Comparison of ENCODE assay signal across 8 mouse cellular contexts in the genomic region with DNA sequence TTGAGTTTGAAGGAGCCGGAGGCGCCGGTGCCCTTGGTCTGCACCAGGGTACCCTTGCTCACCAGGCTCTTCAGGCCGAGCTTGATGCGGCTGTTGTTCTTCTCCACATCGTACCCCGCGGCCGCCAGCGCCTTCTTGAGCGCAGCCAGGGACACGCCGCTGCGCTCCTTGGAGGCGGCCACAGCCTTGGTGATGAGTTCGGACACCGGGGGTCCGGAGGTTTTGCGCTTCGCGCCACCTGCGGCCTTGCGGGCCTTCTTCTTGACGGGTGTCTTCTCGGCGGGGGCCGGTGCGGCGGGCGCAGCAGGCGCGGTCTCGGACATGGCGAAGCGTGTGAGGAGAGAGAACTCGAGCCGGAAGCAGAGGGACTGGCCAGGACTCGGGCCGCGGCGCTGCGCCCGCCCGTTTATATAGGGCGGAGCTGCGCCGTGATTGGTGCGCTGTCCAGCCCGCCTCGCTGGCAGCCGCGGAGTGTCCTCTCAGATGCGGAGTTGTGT. TPM values are rescaled to one million over a fixed set of nuclear protein-coding genes. Genes with fewer than 3 reads are reported as not detected.
DNase-seq lines count a peak whose midpoint lies in the region; ATAC-seq and TF ChIP-seq lines count a peak whose summit lies in the region.
"Not testable (repeated sequence)": the region's sequence is repeated elsewhere in the genome, so short reads cannot be mapped to it uniquely, and the experiment has no call there.

Hist1h1e (minus strand) TSS at position 384 of the 497 bp plus-strand sequence.

- TF ChIP-seq EP300 in heart, postnatal 0 days (IDR thresholded peaks at IDR 0.05; ENCODE audit: low read depth), result peak; percentile 90

- WGBS in forebrain, embryonic 12.5 days, result under 1% methylated on average over 50 of the region's 53 CpGs
- under 1% methylated on average over 52 of the region's 53 CpGs for WGBS in heart, postnatal 0 days
- WGBS in liver, embryonic 16.5 days (ENCODE audit: insufficient replicate concordance), result under 1% methylated on average over 48 of the region's 53 CpGs
- WGBS in neural tube, embryonic 13.5 days, result under 1% methylated on average over 53 of the region's 53 CpGs

- TF ChIP-seq POLR2A in testis, adult 2 months (IDR thresholded peaks at IDR 0.05; ENCODE audit: control insufficient read depth, low read depth, low read length), result peak; percentile 87

- peak; percentile 96 for ATAC-seq in forebrain, embryonic 12.5 days (ENCODE audit: low FRiP score)
- ATAC-seq in heart, postnatal 0 days (ENCODE audit: insufficient read depth, low read depth), result peak; percentile 89
- peak; percentile 80 for ATAC-seq in liver, embryonic 16.5 days (ENCODE audit: low read depth)
- ATAC-seq in neural tube, embryonic 13.5 days (ENCODE audit: low read depth), result peak; percentile 91

- H3K36me3 ChIP-seq in forebrain, embryonic 12.5 days (replicated peaks); heart, postnatal 0 days (replicated peaks; ENCODE audit: control insufficient read depth, insufficient read depth, low read length); liver, embryonic 16.5 days (ENCODE audit: control insufficient read depth, insufficient read depth); neural tube, embryonic 13.5 days; testis, adult 2 months (ENCODE audit: control insufficient read depth, insufficient read depth, low read length): not testable (repeated sequence)

- H3K4me2 ChIP-seq in forebrain, embryonic 12.5 days, result peak within 1 kb of the TSS; percentile 76
- H3K4me2 ChIP-seq in heart, postnatal 0 days (ENCODE audit: low read depth, low read length), result peak within 1 kb of the TSS; percentile 87
- H3K4me2 ChIP-seq in liver, embryonic 16.5 days (ENCODE audit: low read depth, low read length), result peak within 1 kb of the TSS; percentile 91
- peak within 1 kb of the TSS; percentile 88 for H3K4me2 ChIP-seq in neural tube, embryonic 13.5 days

- H3K9ac ChIP-seq in forebrain, embryonic 12.5 days, result peak within 1 kb of the TSS; percentile 92
- peak within 1 kb of the TSS; percentile 86 for H3K9ac ChIP-seq in heart, postnatal 0 days (replicated peaks; ENCODE audit: low read depth, low read length)
- peak within 1 kb of the TSS; percentile 80 for H3K9ac ChIP-seq in liver, embryonic 16.5 days (ENCODE audit: low read depth, low read length)
- H3K9ac ChIP-seq in neural tube, embryonic 13.5 days, result peak within 1 kb of the TSS; percentile 82

- H3K4me3 ChIP-seq in forebrain, embryonic 12.5 days (replicated peaks), result peak within 1 kb of the TSS; percentile 58
- peak within 1 kb of the TSS; percentile 59 for H3K4me3 ChIP-seq in heart, postnatal 0 days (ENCODE audit: low read depth, low read length)
- H3K4me3 ChIP-seq in liver, embryonic 16.5 days (ENCODE audit: low read depth, low read length), result peak within 1 kb of the TSS; percentile 67
- H3K4me3 ChIP-seq in neural tube, embryonic 13.5 days, result peak within 1 kb of the TSS; percentile 52
- peak within 1 kb of the TSS; percentile 74 for H3K4me3 ChIP-seq in testis, adult 2 months (ENCODE audit: control insufficient read depth, low read depth, low read length)

- H3K27ac ChIP-seq in forebrain, embryonic 12.5 days, result peak within 1 kb of the TSS; percentile 98
- H3K27ac ChIP-seq in heart, postnatal 0 days (ENCODE audit: low read depth), result peak within 1 kb of the TSS; percentile 93
- H3K27ac ChIP-seq in liver, embryonic 16.5 days (ENCODE audit: low read length), result peak within 1 kb of the TSS; percentile 98
- H3K27ac ChIP-seq in neural tube, embryonic 13.5 days (replicated peaks), result peak within 1 kb of the TSS; percentile 95
- peak within 1 kb of the TSS; percentile 68 for H3K27ac ChIP-seq in testis, adult 2 months (ENCODE audit: control insufficient read depth, insufficient read depth, low read depth, low read length)

- H3K27me3 ChIP-seq in forebrain, embryonic 12.5 days; heart, postnatal 0 days (ENCODE audit: control insufficient read depth, insufficient read depth, low read length); liver, embryonic 16.5 days (ENCODE audit: control insufficient read depth, insufficient read depth, low read depth, low read length); neural tube, embryonic 13.5 days; testis, adult 2 months (ENCODE audit: control insufficient read depth, insufficient read depth, low read length): not testable (repeated sequence)

- H3K4me1 ChIP-seq in forebrain, embryonic 12.5 days, result peaks cover 17% of the 10 kb centered on the region
- H3K4me1 ChIP-seq in heart, postnatal 0 days (ENCODE audit: control insufficient read depth, insufficient read depth); liver, embryonic 16.5 days (ENCODE audit: control insufficient read depth, low read depth, low read length); testis, adult 2 months (ENCODE audit: control insufficient read depth, insufficient read depth, low read length): not testable (repeated sequence)
- H3K4me1 ChIP-seq in neural tube, embryonic 13.5 days (replicated peaks), result peaks cover 30% of the 10 kb centered on the region

- TF ChIP-seq CTCF in heart, postnatal 0 days (IDR thresholded peaks at IDR 0.05; ENCODE audit: low read depth); testis, adult 2 months (IDR thresholded peaks at IDR 0.05; ENCODE audit: control insufficient read depth, insufficient read depth, insufficient replicate concordance, low read depth, low read length): not testable (repeated sequence)

- DNase-seq in CD8-positive naive resting alpha-beta T cell, adult 2 months (ENCODE audit: low read depth in 2 of 2, low spot score in 2 of 2), result peak; percentile 49 to 57
- DNase-seq in c-Kit-positive CD71-positive TER-119-negative erythroid progenitor cells, embryonic 14.5 days (ENCODE audit: low read depth), result peak; percentile 66
- peak; percentile 95 for DNase-seq in heart, postnatal 0 days (ENCODE audit: low spot score)
- peak; percentile 91 to 95 for DNase-seq in kidney, postnatal 4 days

- H3K9me3 ChIP-seq in forebrain, embryonic 12.5 days; heart, postnatal 0 days (replicated peaks; ENCODE audit: control insufficient read depth, low read length); liver, embryonic 16.5 days (replicated peaks; ENCODE audit: control insufficient read depth, low read length); neural tube, embryonic 13.5 days: not testable (repeated sequence)

RNA-seq across cellular contexts. Expression of gene Hist1h1e, which starts in this region (rescaled TPM):
- 26.3 and 26.6 TPM in 2 replicates for polyA plus RNA-seq in forebrain, embryonic 12.5 days (2016; fragmentation: Nextera tagmentation; extraction: Ambion mirVana)
- 271 and 391 TPM in 2 replicates for total RNA-seq in heart, postnatal 0 days (2014; rRNA removed; ENCODE audit: low replicate concordance)
- polyA plus RNA-seq in heart, postnatal 0 days (2015; fragmentation: Nextera tagmentation; extraction: Ambion mirVana), result 5.6 and 6.7 TPM in 2 replicates
- polyA plus RNA-seq in liver, embryonic 16.5 days (2015; fragmentation: Nextera tagmentation; extraction: Ambion mirVana), result 23.6 and 27.8 TPM in 2 replicates
- 6.1 and 8.1 TPM in 2 replicates for polyA plus RNA-seq in neural tube, embryonic 13.5 days (2015; fragmentation: Nextera tagmentation; extraction: Ambion mirVana)
- 0.35 and 0.41 TPM in 2 replicates for polyA plus RNA-seq in testis, adult 2 months (2012; rRNA removed)

Comparison
In these comparisons a context has a peak if more than half of its experiments do, and no peak if none do; other contexts are left out.
1. Peak in every context shown above with its lines: DNase-seq, ATAC-seq, H3K4me3 ChIP-seq and H3K27ac ChIP-seq.